Mouse (Mus musculus) midbrain, embryonic 11.5 days (tissue): ENCODE data around the gene Ndst2. TPM values are rescaled to one million over a fixed set of nuclear protein-coding genes. Genes with fewer than 3 reads are reported as not detected.

Experiments
- ATAC-seq: fragments of 200-750 bp; cut with Nextera tagmentation; 2 replicates; pipeline ENCODE4 v1.8.0; 2017; ENCODE audit warnings: moderate TSS enrichment, moderate library complexity; ENCODE audit not compliant: low FRiP score
- DNase-seq: peaks from one replicate; pipeline ENCODE4 v3.0.0; 2015; ENCODE audit warnings: low spot score; ENCODE audit errors: missing footprints
- H3K27ac ChIP-seq: fragments of 300-500 bp; sonication (generic); 2 replicates; pipeline ENCODE4 v1.5.1; 2014; ENCODE audit warnings: low read depth, low read length
- H3K27me3 ChIP-seq: fragments of 300-500 bp; sonication (generic); 2 replicates; pipeline ENCODE4 v1.6.1; 2014; ENCODE audit warnings: mild to moderate bottlenecking, low read length, moderate library complexity, mixed read lengths; ENCODE audit not compliant: control insufficient read depth, insufficient read depth
- H3K36me3 ChIP-seq: fragments of 300-500 bp; sonication (generic); 2 replicates; pipeline ENCODE4 v1.6.1; 2014; ENCODE audit warnings: mild to moderate bottlenecking, low read length, moderate library complexity, mixed read lengths; ENCODE audit not compliant: control insufficient read depth, insufficient read depth
- H3K4me1 ChIP-seq: fragments of 300-500 bp; sonication (generic); 2 replicates; pipeline ENCODE4 v1.6.1; 2014; ENCODE audit warnings: low read length; ENCODE audit not compliant: control insufficient read depth, insufficient read depth
- H3K4me2 ChIP-seq: fragments of 300-500 bp; sonication (generic); 2 replicates; pipeline ENCODE4 v1.6.1; 2014; ENCODE audit warnings: mild to moderate bottlenecking, moderate library complexity
- H3K4me3 ChIP-seq: fragments of 300-500 bp; sonication (generic); 2 replicates; pipeline ENCODE4 v1.5.1; 2014; ENCODE audit warnings: low read depth, low read length
- H3K9ac ChIP-seq: fragments of 300-500 bp; sonication (generic); 2 replicates; pipeline ENCODE4 v1.6.1; 2014; ENCODE audit warnings: low read length
- H3K9me3 ChIP-seq: fragments of 300-500 bp; sonication (generic); 2 replicates; pipeline ENCODE4 v1.6.1; 2016; ENCODE audit warnings: low read length; ENCODE audit not compliant: control insufficient read depth
- WGBS: fragments of 180-500 bp; shearing (Covaris S2); extraction: QIAGEN DNeasy Blood & Tissue Kit; methylation state at CpG from one replicate; pipeline ENCODE4 v1.1.7; 2014; 5-methylcytosine and 5-hydroxymethylcytosine counted together
- polyA plus RNA-seq: library from polyadenylated mRNA; unstranded; fragments of >200 nt; fragmentation: Nextera tagmentation; extraction: Ambion mirVana; gene quantifications from 2 replicates; pipeline ENCODE4 v1.2.1, GENCODE M21; 2014

Gene Ndst2
- polyA plus RNA-seq, result 22.0 and 23.0 TPM in 2 replicates

DNA sequence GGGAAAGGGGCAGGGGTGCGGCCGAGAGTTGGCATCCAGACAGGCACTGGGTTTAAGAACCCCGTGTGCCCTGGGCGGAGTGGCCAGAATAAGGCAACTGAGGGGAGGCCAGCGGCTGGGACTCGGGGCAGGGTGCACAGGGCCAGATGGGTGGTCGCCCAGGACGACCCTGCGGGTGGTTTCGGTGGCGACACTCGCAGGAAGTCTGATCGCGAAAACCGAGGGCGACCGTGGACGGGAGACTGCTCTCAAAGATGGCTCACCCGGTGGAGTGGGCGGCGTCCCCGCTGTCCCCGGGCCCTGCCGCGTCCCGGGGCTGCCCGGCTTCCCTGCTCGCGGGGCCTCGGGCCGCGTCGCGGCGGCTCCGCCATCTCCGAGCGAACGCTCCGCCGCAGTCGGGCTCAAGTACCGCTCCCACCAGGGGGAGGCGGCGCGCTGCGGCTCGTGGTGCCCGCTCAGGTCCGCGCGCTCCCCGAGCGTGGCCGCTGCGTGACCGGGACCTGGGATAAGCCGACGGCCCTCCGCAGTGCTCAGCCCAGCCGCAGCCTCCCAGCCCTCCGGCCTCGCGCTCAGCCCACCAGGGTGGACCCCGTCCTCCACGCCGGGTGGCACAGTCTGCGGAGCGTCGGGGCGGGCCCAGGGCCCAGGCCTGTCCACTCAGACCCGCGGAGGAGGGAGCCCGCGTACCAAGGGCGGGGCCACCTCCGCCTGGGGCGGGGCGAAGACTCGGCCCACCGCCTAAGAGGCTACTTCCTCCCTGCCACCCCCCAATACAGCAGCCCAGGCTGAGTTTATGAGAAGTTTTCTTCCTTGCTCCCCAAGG lies at the start of gene Ndst2:
Gene Ndst2 (minus strand): TSS at position 611 of the 823 bp plus-strand sequence.
- WGBS, result under 1% methylated on average over 77 of the region's 81 CpGs
- Histone ChIP-seq H3K4me3 (peak within 1 kb of the TSS; percentile 84), H3K27me3 (no peaks in the 10 kb centered on the region), H3K4me1 (peaks cover 7% of the 10 kb centered on the region), H3K9me3 (no peaks in the 10 kb centered on the region), H3K27ac (peak within 1 kb of the TSS; percentile 65), H3K4me2 (peak within 1 kb of the TSS; percentile 91), H3K9ac (peak within 1 kb of the TSS; percentile 93), H3K36me3 (peaks cover 10% of the 10 kb centered on the region)
- ATAC-seq, result peak; percentile 98
- peak; percentile 99 for DNase-seq

DNA sequence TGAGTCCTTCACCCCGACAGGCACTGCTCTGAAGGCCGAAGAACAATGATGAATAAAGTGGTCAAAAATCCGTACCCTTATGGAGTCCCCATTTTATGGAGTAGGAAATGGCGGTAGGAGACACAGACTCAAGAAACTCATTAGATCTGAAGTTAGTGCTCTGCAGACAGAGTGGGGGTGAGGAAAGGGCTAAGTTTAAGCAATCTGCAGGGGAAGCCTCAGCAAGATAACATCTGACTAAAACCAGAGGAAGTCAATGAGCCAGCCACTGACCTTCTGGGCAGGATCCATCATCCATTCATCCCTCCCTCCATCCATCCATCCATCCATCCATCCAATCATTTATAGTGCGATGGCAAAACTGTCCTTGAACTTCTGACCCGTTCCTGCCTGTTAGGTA lies 49.2 kb upstream of the Ndst2 start:
- Histone ChIP-seq H3K27ac (no peak overlapping the region), H3K4me1 (no peaks in the 10 kb centered on the region), H3K9ac (no peak overlapping the region), H3K4me2 (no peak overlapping the region), H3K36me3 (peaks cover 12% of the 10 kb centered on the region), H3K4me3 (no peak overlapping the region), H3K9me3 (no peaks in the 10 kb centered on the region), H3K27me3 (no peaks in the 10 kb centered on the region)
- ATAC-seq, result no peak
- 93% methylated on average over 6 of the region's 6 CpGs for WGBS
- no peak for DNase-seq

DNA sequence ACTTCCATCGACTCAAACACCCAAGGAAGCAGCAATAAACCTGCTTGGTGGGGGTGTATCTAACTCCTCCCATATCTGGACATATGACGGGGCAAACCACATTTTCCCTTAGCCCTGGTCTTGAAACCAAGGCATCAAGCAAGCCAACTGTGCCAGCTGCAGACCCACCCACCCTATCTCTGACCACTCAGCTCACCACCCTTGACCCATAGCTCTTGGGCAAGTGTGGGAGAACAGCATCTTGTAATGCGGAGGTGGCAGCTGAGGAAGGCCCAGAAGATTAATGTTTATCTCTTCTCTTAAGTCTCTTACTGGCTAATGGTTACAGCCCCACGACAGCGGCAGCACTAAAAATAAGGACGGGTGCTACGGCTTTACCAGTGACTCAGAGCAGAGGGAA lies 48.5 kb upstream of the Ndst2 start:
- DNase-seq (no peak), ATAC-seq (no peak)
- H3K9ac ChIP-seq, result no peak overlapping the region
- no peaks in the 10 kb centered on the region for H3K9me3 ChIP-seq
- H3K4me3 ChIP-seq, result no peak overlapping the region
- no peak overlapping the region for H3K27ac ChIP-seq
- WGBS, result 89% methylated on average over 7 of the region's 7 CpGs
- no peaks in the 10 kb centered on the region for H3K27me3 ChIP-seq
- H3K36me3 ChIP-seq, result peaks cover 19% of the 10 kb centered on the region
- no peaks in the 10 kb centered on the region for H3K4me1 ChIP-seq
- no peak overlapping the region for H3K4me2 ChIP-seq

DNA sequence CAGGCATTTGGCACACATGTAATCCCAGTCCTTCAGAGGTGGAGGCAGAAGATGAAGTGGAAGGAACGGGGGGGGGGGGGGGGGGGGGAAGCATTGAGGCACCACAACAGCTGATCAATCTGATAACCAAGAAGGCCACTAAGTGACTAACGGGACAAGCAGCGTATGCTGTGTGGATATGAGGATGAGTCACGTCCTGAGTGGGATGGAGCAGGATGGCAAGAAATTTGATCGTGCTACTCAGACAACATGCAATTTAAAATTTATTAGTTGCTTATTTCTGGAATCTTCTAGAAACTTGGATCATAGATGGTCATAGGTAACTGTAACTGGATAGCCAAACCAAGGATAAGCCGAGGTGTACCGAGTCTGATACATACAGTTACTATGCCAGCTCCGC lies 45.9 kb upstream of the Ndst2 start:
- H3K4me2 ChIP-seq, result no peak overlapping the region
- 95% methylated on average over 7 of the region's 8 CpGs for WGBS
- no peak overlapping the region for H3K4me3 ChIP-seq
- no peak overlapping the region for H3K27ac ChIP-seq
- DNase-seq (no peak), ATAC-seq (no peak)
- no peaks in the 10 kb centered on the region for H3K27me3 ChIP-seq
- H3K36me3 ChIP-seq, result peaks cover 13% of the 10 kb centered on the region
- peaks cover 12% of the 10 kb centered on the region for H3K4me1 ChIP-seq
- no peak overlapping the region for H3K9ac ChIP-seq
- H3K9me3 ChIP-seq, result no peaks in the 10 kb centered on the region

DNA sequence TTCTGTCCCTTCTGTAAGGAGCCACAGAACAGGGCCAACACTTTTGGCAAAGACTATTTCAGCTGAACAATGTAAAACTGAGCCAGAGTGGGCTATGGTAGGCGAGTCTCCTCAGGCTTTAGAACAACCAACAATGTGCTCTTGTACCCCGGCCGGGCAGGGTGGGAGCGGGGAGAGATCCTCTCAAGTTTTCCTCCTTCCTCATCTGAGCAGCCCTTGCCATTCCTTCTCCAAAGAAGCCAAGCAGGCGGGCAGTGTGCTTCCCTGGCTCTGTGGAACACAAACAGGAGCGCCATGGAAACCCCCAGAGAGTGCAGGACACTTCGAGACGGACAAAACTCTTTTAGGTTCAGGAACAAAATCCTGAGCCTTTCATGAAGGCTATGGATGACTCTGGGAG lies 44.1 kb upstream of the Ndst2 start:
- Histone ChIP-seq H3K36me3 (peaks cover 11% of the 10 kb centered on the region), H3K4me1 (peaks cover 24% of the 10 kb centered on the region), H3K4me2 (no peak overlapping the region), H3K27me3 (no peaks in the 10 kb centered on the region), H3K4me3 (no peak overlapping the region), H3K9ac (no peak overlapping the region), H3K27ac (no peak overlapping the region), H3K9me3 (no peaks in the 10 kb centered on the region)
- 83% methylated on average over 8 of the region's 8 CpGs for WGBS
- ATAC-seq (no peak), DNase-seq (no peak)

DNA sequence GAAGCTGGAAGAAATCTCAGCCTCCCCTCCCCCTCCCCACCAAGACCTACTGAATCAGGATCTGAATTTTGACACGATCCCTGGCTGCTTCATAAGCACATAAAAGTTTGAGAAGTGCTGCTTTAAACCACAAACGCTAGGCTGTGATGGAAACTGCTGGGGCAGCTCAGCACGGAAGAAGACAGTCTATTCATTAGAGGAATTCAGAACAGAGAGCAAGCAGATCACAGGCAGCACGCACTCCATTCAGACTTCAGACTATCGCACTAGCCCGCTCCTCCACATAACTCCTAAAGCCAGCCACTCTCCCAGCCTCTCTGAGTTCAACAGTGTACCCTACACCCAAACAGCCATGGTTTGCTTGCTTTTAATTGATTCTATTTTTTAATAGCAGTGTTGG lies 41.3 kb upstream of the Ndst2 start:
- peaks cover 10% of the 10 kb centered on the region for H3K36me3 ChIP-seq

DNA sequence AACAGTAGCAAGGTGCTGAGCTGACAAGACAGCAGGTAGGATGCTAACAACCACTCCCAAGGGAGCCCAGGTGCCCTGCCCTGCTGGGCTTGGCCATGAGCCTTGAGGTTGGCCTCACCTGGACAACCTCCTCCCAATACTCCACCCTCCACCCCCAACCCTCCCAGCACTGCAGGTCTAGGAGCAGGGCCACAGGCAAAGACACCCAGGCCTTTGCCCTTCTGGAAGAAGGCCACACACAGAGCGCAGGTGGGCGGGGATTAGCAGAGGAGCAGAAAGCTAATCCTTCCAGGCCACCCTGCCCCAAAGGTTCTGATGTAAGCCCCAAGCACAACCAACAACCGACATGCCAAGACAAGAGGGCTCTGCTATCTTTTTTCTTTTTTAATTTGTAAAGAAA lies 39.0 kb upstream of the Ndst2 start:
- ATAC-seq (no peak), DNase-seq (no peak)
- no peak overlapping the region for H3K27ac ChIP-seq
- H3K4me1 ChIP-seq, result peaks cover 27% of the 10 kb centered on the region
- no peaks in the 10 kb centered on the region for H3K27me3 ChIP-seq
- WGBS, result 18% methylated on average over 3 of the region's 3 CpGs
- no peaks in the 10 kb centered on the region for H3K9me3 ChIP-seq
- peaks cover 7% of the 10 kb centered on the region for H3K36me3 ChIP-seq
- H3K4me2 ChIP-seq, result no peak overlapping the region
- H3K4me3 ChIP-seq, result no peak overlapping the region
- H3K9ac ChIP-seq, result no peak overlapping the region

More for the DNA sequence above, 41.3 kb upstream of the Ndst2 start:
- Histone ChIP-seq H3K27ac (no peak overlapping the region), H3K4me2 (peak overlapping the region; percentile 22; the same call in 1 of the 2 replicates), H3K9me3 (no peaks in the 10 kb centered on the region), H3K4me1 (peaks cover 27% of the 10 kb centered on the region), H3K27me3 (no peaks in the 10 kb centered on the region), H3K9ac (no peak overlapping the region), H3K4me3 (no peak overlapping the region)
- 14% methylated on average over 6 of the region's 6 CpGs for WGBS
- DNase-seq (peak; percentile 92), ATAC-seq (no peak)

DNA sequence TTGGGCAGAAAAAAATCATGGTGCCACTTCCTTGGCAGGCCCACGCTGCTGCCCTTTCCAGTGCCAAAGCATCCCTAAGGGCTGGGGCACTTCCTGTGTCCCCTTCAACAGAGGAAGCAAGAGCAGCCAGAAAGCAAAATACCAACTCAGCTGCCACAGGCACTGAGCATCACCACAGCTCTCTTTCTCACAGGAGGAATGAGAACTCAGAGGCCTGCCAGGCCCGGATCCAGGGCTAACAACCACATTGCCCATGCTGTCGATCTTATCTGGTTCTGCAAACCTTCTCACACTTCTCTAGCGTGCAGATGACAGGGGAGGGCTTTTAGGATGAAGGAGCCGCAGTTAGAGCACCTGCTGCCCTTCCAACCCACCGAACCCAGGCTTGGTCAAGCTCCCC lies 38.4 kb upstream of the Ndst2 start:
- Histone ChIP-seq H3K4me3 (no peak overlapping the region), H3K9me3 (no peaks in the 10 kb centered on the region), H3K27ac (no peak overlapping the region), H3K4me2 (no peak overlapping the region), H3K9ac (no peak overlapping the region), H3K27me3 (no peaks in the 10 kb centered on the region), H3K36me3 (peaks cover 2% of the 10 kb centered on the region), H3K4me1 (peaks cover 27% of the 10 kb centered on the region)
- no peak for DNase-seq
- WGBS, result 82% methylated on average over 6 of the region's 6 CpGs
- ATAC-seq, result no peak

DNA sequence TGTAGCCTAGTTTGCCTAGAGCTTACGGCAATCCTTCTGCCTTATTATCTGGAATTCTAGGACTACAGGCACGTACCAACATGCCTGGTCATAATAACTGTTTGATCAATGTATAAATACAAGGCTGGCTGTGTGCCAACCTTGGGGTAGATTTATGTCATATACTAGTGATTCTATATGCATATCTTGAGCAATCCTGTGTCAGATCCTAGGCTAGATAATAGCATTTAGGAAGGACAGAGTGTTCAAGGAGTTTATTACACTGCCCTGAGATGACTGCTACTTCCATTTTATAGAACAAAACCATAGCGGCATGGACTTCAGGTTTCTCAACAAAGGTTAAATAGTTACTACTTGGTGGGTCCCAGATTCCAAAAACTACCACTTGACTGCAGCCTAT lies 37.6 kb upstream of the Ndst2 start:
- Histone ChIP-seq H3K36me3 (peaks cover 2% of the 10 kb centered on the region; the same call in 1 of the 2 replicates), H3K9me3 (no peaks in the 10 kb centered on the region), H3K4me1 (peaks cover 27% of the 10 kb centered on the region), H3K9ac (no peak overlapping the region), H3K4me2 (no peak overlapping the region), H3K27ac (no peak overlapping the region), H3K4me3 (no peak overlapping the region), H3K27me3 (no peaks in the 10 kb centered on the region)
- DNase-seq, result no peak
- ATAC-seq, result no peak
- WGBS, result 92% methylated on average over 3 of the region's 3 CpGs
